Mouse (Mus musculus) kidney, postnatal 10 days (tissue): ENCODE data around the gene Dis3l.
"Not testable (repeated sequence)": the region's sequence is repeated elsewhere in the genome, so short reads cannot be mapped to it uniquely, and the experiment has no call there.

Experiments
- DNase-seq: peaks from one replicate; pipeline ENCODE4 v3.0.0; 2021; ENCODE audit warnings: mixed read lengths

The Dis3l gene

GRCm38 (mm10) chr9:64316986-64317385, 24.1 kb downstream of the Dis3l start:
- DNase-seq = no peak

GRCm38 (mm10) chr9:64314696-64315095, 26.4 kb downstream of the Dis3l start:
- DNase-seq = no peak

GRCm38 (mm10) chr9:64312128-64312527, 29.0 kb downstream of the Dis3l start:
- DNase-seq = no peak

GRCm38 (mm10) chr9:64310996-64311785, 29.9 kb downstream of the Dis3l start:
- DNase-seq = peak; percentile 44

- no peak for DNase-seq
Observed at GRCm38 (mm10) chr9:64306476-64307312, 34.4 kb downstream of the Dis3l start.

- not testable (repeated sequence) for DNase-seq
Observed at GRCm38 (mm10) chr9:64303086-64303485, 38.0 kb downstream of the Dis3l start.

- no peak for DNase-seq
Observed at GRCm38 (mm10) chr9:64282404-64282987, 58.6 kb downstream of the Dis3l start.

GRCm38 (mm10) chr9:64281781-64282178, 59.3 kb downstream of the Dis3l start:
- no peak for DNase-seq

- peak; percentile 98 for DNase-seq
Observed at GRCm38 (mm10) chr9:64281105-64281780, 59.8 kb downstream of the Dis3l start, which contains the start of gene Tipin. Gene Tipin (plus strand): TSS chr9:64281581.

- DNase-seq = no peak
Observed at GRCm38 (mm10) chr9:64278665-64279310, 62.3 kb downstream of the Dis3l start.

GRCm38 (mm10) chr9:64277706-64278105, 63.4 kb downstream of the Dis3l start:
- DNase-seq = peak; percentile 85

GRCm38 (mm10) chr9:64274919-64275318, 66.2 kb downstream of the Dis3l start:
- DNase-seq = peak; percentile 49

GRCm38 (mm10) chr9:64274291-64274690, 66.8 kb downstream of the Dis3l start:
- no peak for DNase-seq

GRCm38 (mm10) chr9:64273757-64274156, 67.3 kb downstream of the Dis3l start:
- DNase-seq = no peak

- DNase-seq = peak; percentile 76
Observed at GRCm38 (mm10) chr9:64272611-64273010, 68.5 kb downstream of the Dis3l start.

- no peak for DNase-seq
Observed at GRCm38 (mm10) chr9:64271249-64271648, 69.8 kb downstream of the Dis3l start.

GRCm38 (mm10) chr9:64268836-64269235, 72.3 kb downstream of the Dis3l start:
- not testable (repeated sequence) for DNase-seq

GRCm38 (mm10) chr9:64268196-64268595, 72.9 kb downstream of the Dis3l start:
- no peak for DNase-seq

- no peak for DNase-seq
Observed at GRCm38 (mm10) chr9:64267231-64267630, 73.9 kb downstream of the Dis3l start.

GRCm38 (mm10) chr9:64264813-64265212, 76.3 kb downstream of the Dis3l start:
- no peak for DNase-seq

GRCm38 (mm10) chr9:64261023-64261422, 80.1 kb downstream of the Dis3l start:
- DNase-seq = no peak

- no peak for DNase-seq
Observed at GRCm38 (mm10) chr9:64259906-64260305, 81.2 kb downstream of the Dis3l start.
